Mouse (Mus musculus) gastrocnemius, postnatal 14 days (tissue): Measurements from ENCODE around the gene Ccl4. TPM values are rescaled to one million over a fixed set of nuclear protein-coding genes. Genes with fewer than 3 reads are reported as not detected.

Experiments
- DNase-seq: peaks from one replicate; pipeline ENCODE4 v3.0.0; 2021; ENCODE audit warnings: mixed read lengths
- intact Hi-C: fragments of 180-260 bp; cut with DNase I; formaldehyde crosslinking; loops from one replicate; pipeline ENCODE4 v1.15.1; 2025; ENCODE audit warnings: low total_unique reads
- total RNA-seq, 2 experiments: library from RNA; stranded (reverse); gene quantifications; 2 replicates each; pipeline ENCODE4 v1.2.3; 2021

The Ccl4 gene
- total RNA-seq, 2 experiments from 2014 or later: not detected

DNA sequence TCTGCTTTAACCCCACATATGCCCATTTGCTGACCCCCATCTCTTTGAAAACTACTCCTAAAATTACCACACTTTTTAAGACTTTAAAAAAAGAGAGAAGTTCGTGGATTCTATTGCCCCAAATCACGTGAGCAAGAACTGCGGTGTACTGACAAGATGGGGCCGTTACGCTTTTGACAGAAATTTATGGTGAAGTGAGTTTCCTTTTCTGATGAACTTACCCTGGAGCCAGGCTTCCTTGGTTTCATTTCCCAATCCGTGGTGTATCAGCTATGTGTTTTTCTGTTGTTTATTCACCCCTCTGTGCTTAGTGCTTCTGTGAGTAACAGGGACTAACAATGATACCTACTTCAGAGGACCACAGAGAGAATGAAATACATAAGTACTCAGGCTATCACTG, 3.6 kb upstream of the Ccl4 start:
- intact Hi-C loops: no loop called here
- DNase-seq: no peak

- no peak for DNase-seq
- intact Hi-C loops: no loop called here
These were observed 1.1 kb downstream of the Ccl4 start for GRCm38 (mm10) chr11:83663532-83663931.

GRCm38 (mm10) chr11:83671743-83672142, 9.4 kb downstream of the Ccl4 start:
- intact Hi-C loops: no loop called here
- no peak for DNase-seq

DNA sequence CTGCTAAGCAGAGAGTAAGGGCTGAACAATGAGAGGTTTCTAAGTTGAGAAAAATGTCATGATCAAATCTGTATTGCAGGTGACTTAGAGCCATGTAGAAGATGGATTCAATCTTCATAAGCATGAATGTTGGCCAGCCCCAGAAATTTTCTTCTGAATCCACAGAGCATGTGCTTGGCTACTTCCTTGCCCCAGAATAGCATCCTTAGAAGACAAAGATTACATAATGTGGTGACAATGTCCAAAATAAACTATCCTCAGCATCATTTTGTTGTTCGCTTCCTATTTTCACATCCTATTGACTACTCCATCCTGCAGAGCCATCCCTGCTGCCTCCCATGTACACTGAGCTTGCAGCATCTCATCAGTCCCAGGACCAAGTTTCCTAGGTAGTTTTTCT, 13.3 kb downstream of the Ccl4 start:
- DNase-seq: no peak
- intact Hi-C loops: no loop called here

DNA sequence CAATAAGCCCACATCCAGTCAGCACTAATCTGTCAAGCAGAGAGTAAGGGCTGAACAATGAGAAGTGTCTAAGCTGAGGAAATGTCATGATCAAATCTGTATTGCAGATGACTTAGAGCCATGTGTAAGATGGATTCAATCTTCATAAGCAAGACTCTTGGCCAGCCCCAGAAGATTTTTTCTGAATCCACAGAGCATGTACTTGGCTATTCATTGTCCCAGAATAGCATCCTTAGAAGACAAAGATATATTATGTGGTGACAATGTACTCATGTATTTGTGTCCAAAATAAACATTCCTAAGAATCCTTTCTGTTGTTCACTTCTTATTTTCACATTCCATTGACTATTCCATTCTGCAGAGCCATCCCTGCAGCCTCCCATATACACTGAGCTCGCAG, 27.5 kb downstream of the Ccl4 start:
- DNase-seq: no peak
- intact Hi-C loops: no loop called here

DNA sequence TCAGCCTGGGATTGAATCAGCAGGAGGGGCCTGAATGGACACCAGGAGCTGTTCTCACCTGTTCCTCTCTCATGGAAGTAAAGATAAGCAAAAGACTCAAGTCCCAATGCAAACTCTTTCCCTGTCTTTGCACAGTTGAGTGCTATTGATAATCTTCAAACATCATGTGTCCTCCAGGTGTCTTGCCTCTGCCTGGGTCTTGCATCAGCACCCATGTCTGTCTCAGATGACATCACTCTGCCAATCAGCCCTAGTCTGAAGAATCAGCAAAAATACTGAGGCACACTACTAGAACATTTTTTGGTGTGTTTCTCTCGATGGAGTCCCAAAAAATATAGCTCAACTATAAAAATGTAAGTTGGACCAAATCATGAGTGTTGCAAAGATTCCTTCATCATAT, 29.6 kb downstream of the Ccl4 start:
- DNase-seq: no peak
- intact Hi-C loops: no loop called here

- DNase-seq: no peak
- intact Hi-C loops: no loop called here
These were observed 41.3 kb downstream of the Ccl4 start, which contains the start of gene Wfdc17 for GRCm38 (mm10) chr11:83703705-83704104. Gene Wfdc17 (plus strand): TSS chr11:83703991.

- DNase-seq: no peak
- intact Hi-C loops: no loop called here
These were observed 46.3 kb downstream of the Ccl4 start, which contains the start of gene Wfdc18 for GRCm38 (mm10) chr11:83708715-83709114. Gene Wfdc18 (plus strand): TSS chr11:83709015.

DNA sequence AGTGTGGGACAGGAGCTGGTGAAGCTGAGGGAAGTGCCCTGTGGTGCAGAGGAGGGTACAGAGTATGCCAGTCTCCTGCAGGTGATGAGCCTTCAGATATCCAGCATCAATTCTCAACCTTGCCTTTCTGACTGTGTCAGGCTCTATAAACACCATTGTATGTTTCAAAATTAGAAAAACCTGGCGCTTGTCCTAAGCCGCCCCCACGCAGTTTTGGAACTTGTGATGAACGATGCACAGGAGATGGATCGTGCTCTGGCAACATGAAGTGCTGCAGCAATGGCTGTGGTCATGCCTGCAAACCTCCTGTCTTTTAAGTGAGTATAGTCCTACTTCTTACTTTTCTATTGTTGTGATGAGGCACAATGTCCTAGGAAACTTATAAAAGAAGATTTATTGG, 47.3 kb downstream of the Ccl4 start:
- intact Hi-C loops: no loop called here
- no peak for DNase-seq

DNA sequence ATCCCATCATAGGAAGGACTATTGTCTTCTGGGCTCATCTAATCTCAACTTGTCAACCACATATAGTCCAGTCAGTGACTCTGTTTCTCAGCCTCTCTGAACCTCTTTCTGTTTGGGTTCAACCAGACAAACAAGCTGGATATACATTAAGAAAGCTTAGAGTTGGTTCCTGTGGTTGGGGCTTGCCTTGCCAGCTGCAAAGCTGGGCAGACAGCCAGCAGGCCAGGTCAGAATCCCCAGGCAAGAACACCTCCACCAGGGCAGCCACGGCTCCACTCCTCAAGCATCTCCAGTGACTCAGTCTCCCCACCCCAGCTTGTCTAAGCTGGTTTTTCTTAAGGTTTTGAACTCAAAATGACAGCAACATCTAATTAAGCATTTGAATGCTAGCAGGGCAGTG, 50.3 kb downstream of the Ccl4 start:
- DNase-seq: no peak
- intact Hi-C loops: no loop called here

DNA sequence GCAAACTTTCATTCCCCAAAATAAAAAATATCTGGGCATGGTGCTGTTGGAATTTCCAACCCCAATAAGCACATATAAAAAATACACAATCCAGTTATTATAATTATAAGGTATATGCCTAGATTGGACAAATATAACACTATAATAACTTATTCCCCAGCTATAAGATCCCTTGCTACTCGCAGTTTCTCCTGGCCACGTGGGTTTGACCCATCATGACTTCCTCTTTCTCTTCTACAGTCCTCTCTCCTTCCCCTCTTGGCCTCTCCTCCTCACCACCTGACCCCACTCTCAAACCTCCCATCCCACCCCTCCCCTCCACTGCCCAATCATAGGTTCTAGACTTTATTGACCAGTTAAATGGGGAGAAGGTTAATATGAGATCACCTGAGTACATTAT, 51.5 kb downstream of the Ccl4 start:
- DNase-seq: no peak
- intact Hi-C loops: no loop called here

Other genes with a start within 250 kb of the Ccl4 start
- not detected for gene Gas2l2, start 233.1 kb upstream of the Ccl4 start, total RNA-seq
- not detected for gene 1700020L24Rik, start 224.9 kb upstream of the Ccl4 start, total RNA-seq
- 1 to 10 TPM; 3.7 to 4.0 TPM for gene Mmp28, start 199.5 kb upstream of the Ccl4 start, total RNA-seq
- 10 to 100 TPM; 22.5 to 24.5 TPM for gene Taf15, start 189.5 kb upstream of the Ccl4 start, total RNA-seq
- gene Heatr9, start 140.4 kb upstream of the Ccl4 start, total RNA-seq: not detected
- gene Ccl5, start 132.1 kb upstream of the Ccl4 start, total RNA-seq: not detected
- gene Ccl9, start 83.9 kb upstream of the Ccl4 start, total RNA-seq: 1 to 10 TPM; 4.1 to 5.9 TPM
- 1 to 10 TPM; 2.7 to 2.9 TPM for gene Ccl6, start 69.5 kb upstream of the Ccl4 start, total RNA-seq
- gene Rpl9-ps1, start 17.0 kb upstream of the Ccl4 start, total RNA-seq: not detected
- not detected for gene Ccl3, start 13.2 kb upstream of the Ccl4 start, total RNA-seq
- gene Wfdc17, start 41.4 kb downstream of the Ccl4 start, total RNA-seq: under 1 TPM; 0.43 to 0.64 TPM
- not detected for gene Wfdc18, start 46.4 kb downstream of the Ccl4 start, total RNA-seq
- not detected for gene Wfdc21, start 84.4 kb downstream of the Ccl4 start, total RNA-seq
- gene Heatr6, start 91.1 kb downstream of the Ccl4 start, total RNA-seq: 1 to 10 TPM; 6.6 TPM
- gene Hnf1b, start 187.5 kb downstream of the Ccl4 start, total RNA-seq: not detected